Mouse (Mus musculus): ENCODE data around the gene Mterf4. TPM values are rescaled to one million over a fixed set of nuclear protein-coding genes. Genes with fewer than 3 reads are reported as not detected.
"Not testable (repeated sequence)": the region's sequence is repeated elsewhere in the genome, so short reads cannot be mapped to it uniquely, and the experiment has no call there.

Mterf4 gene
- total RNA-seq (2021), result 10 to 100 TPM in 1 of 2 experiments, 1 to 10 TPM in 1; 9.3 to 10.0 TPM
- long read RNA-seq, experiment 1, transcript Mterf4-201 (4 exons, 1,366 nt), result major isoform, 5 of 5 reads
- long read RNA-seq, experiment 1, partial matches to known transcripts, result 0 of 5 reads
- long read RNA-seq, experiment 1, other reads (novel, unspliced or antisense), result 0 of 5 reads
- long read RNA-seq, experiment 2, transcript Mterf4-201 (4 exons, 1,366 nt), result major isoform, 10 of 10 reads
- long read RNA-seq, experiment 2, partial matches to known transcripts, result 0 of 10 reads
- long read RNA-seq, experiment 2, other reads (novel, unspliced or antisense), result 0 of 10 reads

DNA sequence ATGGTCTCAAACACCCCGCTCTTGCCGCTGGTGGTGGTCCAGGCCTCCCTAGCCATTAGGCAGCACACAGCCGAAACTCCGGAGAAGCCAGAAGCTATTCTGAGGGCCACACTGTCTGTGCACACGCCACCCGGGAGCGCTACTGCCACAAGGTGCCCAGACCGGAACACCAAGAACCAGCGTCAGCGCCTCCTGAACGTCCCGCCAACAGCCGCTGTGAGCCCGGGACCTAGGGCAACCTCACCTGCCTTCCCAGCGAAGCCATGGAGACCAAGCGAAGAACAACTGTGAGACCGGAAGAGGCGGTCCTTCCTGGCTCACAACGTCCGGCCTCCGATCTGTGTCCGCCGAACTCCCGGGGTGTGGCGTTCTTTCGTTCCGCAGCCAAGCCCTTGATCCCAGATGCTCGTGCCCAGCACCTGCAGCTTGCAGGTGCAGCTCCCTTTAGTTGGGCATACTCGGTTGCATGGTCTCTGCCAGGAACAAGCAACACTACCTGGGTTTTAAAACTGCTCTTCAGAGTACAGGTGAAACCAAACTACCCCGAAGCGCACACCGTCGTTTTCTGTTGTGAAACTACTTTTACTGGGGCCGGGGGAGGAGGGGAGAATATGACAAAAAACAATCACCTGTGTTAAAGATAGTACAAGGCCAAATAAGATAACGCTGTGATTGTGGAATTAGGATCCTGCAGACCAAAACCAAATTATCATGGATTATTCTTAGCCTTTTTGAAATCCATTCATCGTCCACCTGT, at the start of gene Mterf4:
Gene Mterf4, minus strand, starts transcription at position 335 of the 757 bp plus-strand sequence.
- DNase-seq (ENCODE audit: low spot score), result peak; percentile 79

DNA sequence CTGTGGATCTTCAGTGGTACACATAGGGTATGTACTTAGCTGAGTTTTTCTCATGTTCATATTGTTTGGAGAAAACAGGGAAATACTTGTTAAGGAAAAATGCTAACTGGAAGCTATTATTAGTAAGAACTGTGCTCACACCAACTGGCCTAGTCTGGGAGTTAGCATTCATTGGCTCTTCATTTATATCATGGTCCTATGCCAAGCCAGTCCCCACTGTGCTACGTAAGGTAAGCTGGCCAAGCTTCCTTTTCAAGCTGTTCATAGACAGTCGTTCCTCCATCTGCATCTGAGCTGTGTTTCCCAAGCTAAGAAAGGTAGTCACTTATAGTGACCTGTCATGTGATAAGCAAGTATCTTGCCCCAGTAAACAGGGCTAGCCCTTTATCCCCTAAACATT, 47.0 kb upstream of the Mterf4 start:
- DNase-seq (ENCODE audit: low spot score), result no peak

DNA sequence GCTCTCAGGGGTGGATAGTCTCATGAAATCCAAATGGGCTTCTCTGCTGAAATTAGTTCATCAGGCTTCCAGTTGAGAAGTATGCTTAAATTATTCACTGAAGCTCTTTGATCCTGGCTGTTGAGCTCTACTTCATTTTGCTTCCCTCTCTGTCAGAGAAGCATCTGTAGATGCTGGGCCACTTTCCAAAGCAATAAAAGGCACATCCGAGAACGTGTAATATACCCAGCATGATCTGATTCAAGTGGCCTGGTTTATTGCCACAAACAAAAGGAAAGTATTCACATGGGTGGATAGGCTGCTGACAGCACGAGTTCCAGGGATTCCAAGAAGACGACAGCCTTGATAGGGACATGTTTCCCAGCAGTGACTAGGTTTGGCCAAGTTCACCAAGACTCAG, 44.0 kb upstream of the Mterf4 start:
- no peak for DNase-seq (ENCODE audit: low spot score)

DNA sequence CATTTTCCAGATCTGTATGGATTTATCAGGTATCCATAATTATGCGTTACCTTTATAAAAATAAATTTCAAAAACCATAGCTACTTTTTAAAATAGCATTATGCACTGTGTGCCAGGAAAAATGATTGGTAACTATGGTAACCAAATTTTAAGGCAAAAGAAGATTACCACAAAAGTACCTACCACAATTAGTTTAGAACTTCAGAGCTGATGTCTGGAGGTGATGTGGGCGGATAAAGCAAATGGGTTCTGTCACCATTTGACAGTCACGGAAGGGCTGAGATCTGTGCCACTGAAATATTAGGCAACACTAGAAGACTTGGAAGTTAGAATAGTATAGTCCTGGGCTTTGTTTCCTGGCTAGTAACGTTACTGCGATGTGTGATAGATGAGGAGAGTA, 41.5 kb upstream of the Mterf4 start:
- no peak for DNase-seq (ENCODE audit: low spot score)

DNA sequence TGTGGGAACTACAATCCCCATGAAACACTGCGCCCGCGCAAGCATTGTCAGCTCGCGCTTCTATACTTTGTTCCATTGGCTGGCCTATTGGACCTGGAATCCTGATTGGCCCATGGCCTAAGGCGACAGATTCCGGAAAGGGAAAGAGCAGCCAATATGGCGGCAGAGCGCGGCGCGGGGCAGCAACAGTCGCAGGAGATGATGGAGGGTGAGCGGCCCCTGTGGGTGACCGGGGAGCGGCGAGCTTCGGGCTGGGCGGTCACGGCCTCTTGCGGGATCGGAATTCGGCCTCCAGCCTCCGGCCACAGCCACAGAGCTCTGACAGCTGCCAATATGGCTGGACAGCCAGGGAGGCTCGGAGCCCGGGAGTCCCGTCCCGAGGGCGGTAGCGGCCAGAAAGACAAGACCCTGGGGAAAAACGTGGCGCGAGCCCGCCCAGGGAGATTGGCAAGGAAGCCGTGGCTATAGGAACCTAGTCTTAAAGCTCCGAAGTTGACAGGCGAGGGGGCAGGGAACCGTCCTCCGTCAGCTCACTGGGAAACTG, 37.9 kb upstream of the Mterf4 start:
- DNase-seq (ENCODE audit: low spot score), result peak; percentile 96

DNA sequence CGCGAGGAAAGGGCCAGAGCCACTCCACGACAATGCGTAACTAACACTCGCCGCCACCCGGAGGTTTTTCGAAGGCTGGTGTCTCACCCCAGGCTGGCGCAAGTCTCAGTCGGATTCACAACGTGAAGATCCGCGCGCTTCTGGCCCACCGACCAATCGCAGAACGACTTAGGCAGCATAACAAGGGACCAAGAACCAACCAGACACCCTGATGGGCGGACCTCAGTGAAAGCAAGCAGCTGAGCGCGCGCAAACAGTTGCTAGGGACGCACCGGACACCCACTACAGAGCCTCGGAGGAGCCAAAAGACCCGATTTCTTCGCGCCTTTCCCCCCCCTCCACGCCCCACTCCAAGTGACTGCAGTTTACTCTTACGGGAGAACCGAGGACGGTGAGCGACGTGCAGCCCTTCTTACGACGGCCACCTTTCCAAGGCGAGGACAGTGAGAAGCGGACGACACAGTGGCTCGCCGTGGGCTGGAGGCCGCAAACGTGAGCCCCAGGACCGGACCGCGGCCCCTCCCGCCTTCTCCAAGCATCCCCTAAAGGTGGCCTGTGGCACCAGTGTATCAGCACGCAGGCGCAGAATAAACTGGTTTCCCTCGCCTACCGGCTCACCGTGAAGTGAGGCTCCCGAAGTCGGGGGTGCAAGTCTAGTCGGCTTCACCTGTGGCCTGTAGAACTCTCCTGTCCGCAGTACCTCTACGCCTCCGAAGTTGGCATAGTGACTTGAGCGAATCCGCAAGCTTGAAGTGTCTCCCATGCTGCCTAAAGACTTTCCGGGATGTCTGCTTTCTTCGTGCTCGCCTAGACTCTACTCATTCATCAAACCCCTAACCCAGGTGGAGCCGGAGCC, 37.2 kb upstream of the Mterf4 start, which contains the start of the genes Ppp1r7 and Pask:
Gene Ppp1r7, plus strand, starts transcription at position 207 of the 856 bp plus-strand sequence.
Gene Pask, minus strand, starts transcription at position 835 of the 856 bp plus-strand sequence.
- peak; percentile 94 for DNase-seq (ENCODE audit: low spot score)

DNA sequence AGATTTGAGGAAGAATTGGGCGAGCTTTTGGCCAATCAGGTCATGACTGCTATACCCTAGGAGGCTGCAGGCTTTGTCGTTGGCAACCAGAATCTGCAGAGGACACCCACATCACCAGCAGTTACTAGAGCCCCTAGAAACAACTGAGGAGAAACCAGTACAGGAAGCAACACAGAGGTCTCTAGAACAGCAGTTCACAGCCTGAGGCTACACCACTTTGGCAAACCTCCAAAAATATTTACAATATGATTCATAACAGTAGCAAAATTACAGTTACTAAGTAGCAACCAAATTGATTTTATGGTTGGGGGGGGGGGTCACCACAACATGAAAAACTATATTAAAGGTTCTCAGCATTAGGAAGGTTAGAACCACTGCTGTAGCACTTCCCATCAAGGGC, 28.9 kb upstream of the Mterf4 start:
- DNase-seq (ENCODE audit: low spot score), result no peak

DNA sequence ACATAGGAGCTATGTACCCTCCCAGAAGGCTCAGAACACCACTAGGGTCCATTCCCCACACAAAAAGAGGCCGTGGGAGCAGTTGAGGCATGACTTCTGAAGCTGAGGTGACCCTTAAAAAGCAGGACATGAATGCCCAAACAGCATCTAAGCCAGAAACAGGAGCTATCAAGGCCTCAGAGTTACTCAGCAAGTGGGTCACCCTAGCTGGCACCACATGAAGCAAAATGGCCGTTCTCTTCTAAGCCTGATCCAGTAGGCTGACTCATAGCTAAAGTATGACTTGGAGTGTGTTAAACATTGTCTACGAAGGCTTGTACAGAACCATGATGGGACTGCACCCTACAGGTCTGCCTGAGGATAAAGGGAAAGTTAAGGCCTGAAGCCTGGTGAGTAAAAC, 20.7 kb upstream of the Mterf4 start:
- no peak for DNase-seq (ENCODE audit: low spot score)

DNA sequence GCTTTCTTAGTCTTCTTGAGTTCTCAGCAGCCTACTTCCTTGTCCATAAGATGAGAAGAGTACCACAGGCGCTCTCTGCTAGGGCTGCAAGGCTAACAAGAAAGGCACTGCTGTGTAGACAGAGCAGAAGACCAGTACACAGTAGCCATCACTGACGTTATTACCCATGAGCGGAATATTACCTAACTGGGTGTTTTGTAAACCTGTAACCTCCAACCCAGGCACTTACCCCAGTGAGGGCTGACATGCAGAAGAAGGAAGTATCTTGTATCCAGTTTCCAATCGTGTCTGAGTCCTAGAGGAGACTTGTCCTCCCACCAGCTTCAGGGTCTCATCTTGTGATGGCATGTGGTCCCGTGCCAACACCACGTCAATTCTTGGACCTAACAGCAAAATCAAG, 18.3 kb upstream of the Mterf4 start:
- no peak for DNase-seq (ENCODE audit: low spot score)

DNA sequence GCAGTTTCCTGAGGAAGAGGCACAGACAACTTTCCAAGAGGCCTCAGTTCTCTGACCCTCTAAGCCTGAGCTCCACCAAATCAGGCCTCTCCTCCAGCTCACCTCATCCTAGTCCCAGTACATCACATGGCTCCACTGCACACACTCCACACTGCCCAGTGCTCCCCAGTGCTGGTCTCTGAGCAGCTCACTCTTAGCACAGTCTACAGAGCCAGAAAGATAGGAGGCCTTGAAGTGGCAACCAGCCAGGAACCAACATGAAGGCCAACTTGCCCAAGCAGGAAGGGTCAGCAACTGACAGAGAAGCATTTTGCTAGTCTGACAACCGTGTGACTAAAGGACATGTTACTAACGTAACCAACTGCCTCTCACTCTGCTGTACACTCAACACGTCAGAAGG, 5.1 kb downstream of the Mterf4 start:
- no peak for DNase-seq (ENCODE audit: low spot score)

DNA sequence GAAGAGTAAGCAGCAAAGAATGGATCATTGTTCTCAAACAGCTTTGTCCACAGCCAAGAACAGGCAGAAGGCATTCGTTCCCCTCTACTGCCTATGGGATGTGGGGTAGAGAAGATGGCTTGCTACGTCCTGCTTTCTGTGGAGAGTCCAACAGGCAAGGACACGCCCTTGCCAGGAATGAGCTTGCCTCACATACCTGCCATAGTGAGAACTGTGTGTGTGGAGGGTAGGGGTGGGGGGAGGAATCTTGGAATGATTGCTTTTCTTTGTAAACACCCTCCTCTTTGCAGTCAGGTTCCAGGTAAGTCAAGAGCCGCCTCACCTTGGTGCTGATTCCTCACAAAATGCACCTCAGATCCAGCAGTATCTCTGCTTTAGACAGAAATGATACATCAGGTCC, 5.9 kb downstream of the Mterf4 start:
- DNase-seq (ENCODE audit: low spot score), result no peak

DNA sequence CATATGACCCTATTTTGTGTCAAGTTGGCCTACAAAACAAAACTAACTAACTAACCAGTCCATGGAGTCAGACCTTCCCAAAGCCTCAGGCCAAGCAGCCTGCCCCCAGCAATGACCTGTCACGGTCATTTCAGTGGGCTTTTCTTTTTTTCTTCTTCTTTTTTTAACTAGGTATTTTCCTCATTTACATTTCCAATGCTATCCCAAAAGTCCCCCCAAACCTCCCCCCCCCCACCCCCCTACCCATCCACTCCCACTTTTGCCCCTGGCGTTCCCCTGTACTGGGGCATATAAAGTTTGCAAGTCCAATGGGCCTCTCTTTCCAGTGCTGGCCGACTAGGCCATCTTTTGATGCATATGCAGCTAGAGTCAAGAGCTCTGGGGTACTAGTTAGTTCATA, 11.2 kb downstream of the Mterf4 start:
- DNase-seq (ENCODE audit: low spot score), result not testable (repeated sequence)

DNA sequence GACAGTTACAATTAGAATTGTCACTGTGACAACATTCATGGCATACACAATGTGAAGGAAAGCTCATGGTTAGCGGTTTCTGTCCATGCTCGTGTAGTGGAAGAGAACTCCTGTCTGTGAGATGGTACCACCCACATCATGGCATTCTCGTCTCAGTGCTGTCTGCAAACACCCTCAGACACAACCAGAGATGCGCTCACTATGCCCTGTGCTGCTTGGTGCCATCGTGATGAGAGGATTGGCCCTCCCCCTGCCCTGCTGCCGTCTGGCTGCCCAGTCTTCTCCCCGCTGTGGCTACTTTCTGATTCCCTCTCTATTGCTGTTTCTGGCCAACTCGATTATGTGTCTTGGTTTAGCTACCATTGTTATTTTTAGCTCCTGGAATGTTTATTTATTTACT, 13.7 kb downstream of the Mterf4 start:
- DNase-seq (ENCODE audit: low spot score), result no peak

DNA sequence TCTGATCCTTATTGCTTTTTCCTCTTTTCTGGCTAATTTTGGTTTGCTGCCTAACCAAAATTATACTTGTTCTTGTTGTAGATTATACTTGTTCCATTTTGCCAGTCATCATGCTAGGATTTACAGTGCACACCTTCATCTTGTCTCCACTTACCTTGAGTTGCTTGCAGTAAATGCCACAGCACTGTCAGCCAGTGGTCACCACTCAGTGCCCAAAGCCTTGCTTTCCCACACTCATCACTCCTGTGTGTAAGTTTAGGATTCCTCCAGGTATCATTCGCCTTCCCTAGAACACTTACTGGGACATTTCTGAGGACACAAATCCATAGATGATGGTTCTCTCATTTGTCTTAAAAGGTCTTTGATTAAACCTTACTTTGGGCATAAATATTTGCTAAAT, 14.1 kb downstream of the Mterf4 start:
- no peak for DNase-seq (ENCODE audit: low spot score)

DNA sequence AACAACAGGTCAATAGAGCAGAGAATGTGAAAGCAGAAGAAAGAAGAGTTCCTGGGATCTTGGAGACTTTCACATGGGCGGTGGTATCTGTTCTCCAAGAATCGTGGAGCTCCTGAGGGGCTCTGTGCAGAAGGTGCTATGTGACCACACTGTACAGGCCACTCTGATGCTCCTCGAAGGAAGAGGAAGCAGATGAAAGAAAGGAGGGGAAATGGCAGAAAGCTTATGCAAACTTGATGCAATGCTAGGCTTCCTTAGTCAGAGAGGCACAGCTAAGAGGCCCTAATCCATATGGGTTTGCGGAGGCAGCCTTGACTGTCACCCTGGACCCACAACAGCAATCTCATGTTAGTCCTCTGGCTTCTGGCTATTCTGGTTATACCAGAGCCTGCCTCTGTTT, 14.8 kb downstream of the Mterf4 start:
- DNase-seq (ENCODE audit: low spot score), result no peak

DNA sequence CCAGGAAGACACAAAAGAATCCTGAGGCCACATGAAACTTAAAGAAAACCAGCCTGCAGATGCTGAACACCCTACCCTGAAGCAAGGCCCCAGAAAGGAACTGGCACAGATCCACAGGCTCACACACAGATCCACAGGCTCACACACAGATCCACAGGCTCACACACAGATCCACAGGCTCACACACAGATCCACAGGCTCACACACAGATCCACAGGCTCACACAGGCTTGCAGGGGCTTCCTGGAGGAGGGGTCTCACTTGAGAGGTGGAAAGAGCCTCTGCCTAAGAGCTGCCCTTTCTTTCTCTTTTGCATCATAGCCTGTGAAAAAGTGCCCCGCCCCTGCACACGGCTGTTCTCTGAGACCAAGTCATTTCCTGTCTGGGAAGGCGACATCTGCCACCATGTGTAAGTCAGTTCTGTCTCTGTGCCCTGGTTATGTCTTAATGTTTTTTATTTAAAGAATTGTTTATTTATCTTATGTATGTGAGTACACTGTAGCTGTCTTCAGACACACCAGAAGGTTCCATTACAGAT, 16.0 kb downstream of the Mterf4 start:
- DNase-seq (ENCODE audit: low spot score), result no peak

DNA sequence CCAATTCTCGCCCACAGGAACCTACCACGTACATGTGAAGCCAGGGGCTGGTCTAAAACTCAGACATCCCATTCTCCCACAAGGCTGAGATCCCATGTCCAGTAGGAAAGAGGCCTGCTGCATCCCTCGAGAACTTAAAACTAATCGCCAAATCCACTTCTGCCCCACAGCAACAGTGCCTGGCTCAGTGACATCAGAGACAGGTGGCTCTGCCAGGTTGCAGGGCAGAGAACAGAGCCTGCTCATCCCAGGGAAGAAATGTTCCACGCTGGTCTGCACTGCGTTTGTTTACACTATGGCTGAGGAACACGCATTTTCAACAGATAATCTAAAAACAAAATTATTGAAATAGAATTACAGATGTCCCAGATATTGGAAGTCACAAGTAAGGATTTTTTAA, 28.7 kb downstream of the Mterf4 start:
- DNase-seq (ENCODE audit: low spot score), result no peak

DNA sequence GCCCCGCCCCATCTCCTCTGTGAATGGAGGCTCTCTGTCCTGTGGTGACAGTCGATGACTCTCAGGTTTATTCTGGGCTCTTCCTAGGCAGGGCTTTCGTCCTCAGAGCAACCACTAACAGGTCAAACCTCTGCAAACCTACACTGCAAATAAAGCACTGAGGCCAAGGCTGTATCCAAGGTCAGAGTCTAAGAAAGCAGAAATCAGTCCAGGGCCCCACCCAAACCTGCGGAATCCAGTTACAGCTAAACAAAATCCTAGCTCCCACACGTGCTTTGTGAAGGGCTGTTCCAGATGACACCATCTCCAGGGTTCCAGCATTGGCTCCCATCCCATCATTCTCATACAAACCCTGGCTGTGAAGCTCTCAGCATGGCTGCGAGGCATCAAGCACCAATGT, 30.2 kb downstream of the Mterf4 start:
- no peak for DNase-seq (ENCODE audit: low spot score)

DNA sequence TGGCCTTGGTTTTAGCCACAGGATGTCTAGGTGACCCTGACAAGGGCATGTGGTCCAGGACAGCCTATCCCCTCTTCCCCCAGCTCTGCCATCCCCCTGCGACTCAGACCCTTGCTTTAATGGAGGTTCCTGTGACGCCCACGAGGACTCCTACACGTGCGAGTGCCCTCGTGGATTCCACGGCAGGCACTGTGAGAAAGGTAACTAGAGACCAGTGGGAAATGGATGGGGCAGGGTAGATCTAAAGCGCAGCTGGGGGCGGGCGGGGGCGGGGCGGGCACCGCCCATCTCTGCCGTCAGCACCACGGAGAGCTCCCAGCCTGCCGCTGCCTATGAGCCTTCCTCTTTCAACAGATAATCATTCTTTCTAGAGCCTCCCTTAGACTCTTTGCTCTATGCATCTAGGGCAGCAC, 33.3 kb downstream of the Mterf4 start:
- no peak for DNase-seq (ENCODE audit: low spot score)

DNA sequence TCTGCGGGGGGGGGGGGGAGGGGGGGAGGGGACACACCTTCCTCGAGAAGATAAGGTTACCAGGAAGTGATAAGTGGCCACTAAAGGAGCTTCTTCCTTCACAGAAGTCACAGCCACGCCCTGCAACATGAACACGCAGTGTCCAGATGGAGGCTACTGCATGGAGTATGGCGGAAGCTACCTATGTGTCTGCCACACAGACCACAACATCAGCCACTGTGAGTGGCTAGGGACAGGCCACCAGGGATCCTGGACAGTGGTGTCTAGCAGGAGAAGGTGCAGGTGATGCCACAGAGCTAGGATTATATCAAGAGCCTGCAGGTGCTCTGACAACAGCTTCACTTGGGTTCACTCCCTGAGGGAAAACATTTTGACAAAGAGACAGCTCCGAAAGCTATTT, 34.0 kb downstream of the Mterf4 start:
- DNase-seq (ENCODE audit: low spot score), result no peak

DNA sequence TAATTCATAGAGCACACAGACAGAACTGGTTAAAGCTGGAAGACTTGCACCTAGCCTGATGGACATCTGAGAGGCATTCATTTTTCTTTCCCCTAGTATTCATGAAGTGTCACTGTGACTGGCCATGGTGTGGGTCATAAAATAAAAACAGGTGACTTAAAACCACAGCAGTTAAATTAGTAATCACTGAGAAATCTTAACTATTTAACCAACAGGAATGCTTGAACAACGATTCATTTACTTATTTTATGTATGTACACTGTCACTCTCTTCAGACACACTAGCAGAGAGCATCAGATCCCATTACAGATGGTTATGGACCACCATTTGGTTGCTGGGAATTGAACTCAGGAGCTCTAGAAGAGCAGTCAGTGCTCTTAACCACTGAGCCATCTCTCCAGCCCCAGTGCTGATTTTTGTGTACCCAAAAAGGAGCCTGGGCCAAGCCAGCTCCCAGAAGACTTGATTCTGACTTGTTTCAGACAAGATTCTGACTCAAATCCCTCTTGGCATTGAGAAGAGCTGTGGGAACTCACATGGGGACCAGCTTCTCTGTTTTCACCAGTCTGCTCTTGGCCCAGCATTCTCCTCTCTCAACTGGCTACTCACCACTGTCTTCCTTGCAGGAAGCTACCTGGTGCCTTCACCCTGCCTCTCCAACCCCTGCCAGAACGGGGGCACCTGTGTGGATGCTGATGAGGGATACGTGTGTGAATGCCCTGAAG, 35.0 kb downstream of the Mterf4 start:
- DNase-seq (ENCODE audit: low spot score), result no peak
